Mouse (Mus musculus) MEL (cell line): ENCODE measurements around the gene Zfp981. TPM values are rescaled to one million over a fixed set of nuclear protein-coding genes. Genes with fewer than 3 reads are reported as not detected.

Experiments used
- DNase-seq: peaks from one replicate; pipeline ENCODE4 v3.0.0; 2011; ENCODE audit warnings: low read depth, low spot score
- H3K27ac ChIP-seq: 2 replicates; pipeline ENCODE4 v1.5.1; 2012; ENCODE audit warnings: low read depth, mild to moderate bottlenecking, control low read depth, low read length, moderate library complexity; ENCODE audit not compliant: control insufficient read depth
- H3K27me3 ChIP-seq, 2 experiments: fragments of 150-350 bp in 1 of 2; sonication (generic) in 1 of 2; 2 replicates each; pipeline ENCODE4 v1.6.1; 2012; ENCODE audit warnings: low read length in 2 of 2, mild to moderate bottlenecking in 2 of 2, improper control_type of control experiment in 1 of 2, moderate library complexity in 1 of 2; ENCODE audit not compliant: insufficient read depth in 2 of 2, control insufficient read depth in 1 of 2
- H3K36me3 ChIP-seq, 2 experiments: 2 replicates each; pipeline ENCODE4 v1.6.1; 2012 to 2014; ENCODE audit warnings: low read length in 2 of 2, improper control_type of control experiment in 1 of 2, inconsistent platforms in 1 of 2, mild to moderate bottlenecking in 1 of 2; ENCODE audit not compliant: insufficient read depth in 2 of 2, control insufficient read depth in 1 of 2
- H3K4me1 ChIP-seq, 2 experiments: fragments of 150-350 bp in 1 of 2; sonication (generic) in 1 of 2; 2 replicates each; pipeline ENCODE4 v1.6.1; 2012; ENCODE audit warnings: low read length in 2 of 2, improper control_type of control experiment in 1 of 2, mild to moderate bottlenecking in 1 of 2; ENCODE audit not compliant: insufficient read depth in 2 of 2, control insufficient read depth in 1 of 2
- H3K4me3 ChIP-seq, 2 experiments: fragments of 150-350 bp in 1 of 2; sonication (generic) in 1 of 2; 2 replicates each; pipeline ENCODE4 v1.5.1; 2012; ENCODE audit warnings: low read depth in 2 of 2, low read length in 2 of 2, mild to moderate bottlenecking in 2 of 2, moderate library complexity in 2 of 2, control low read depth in 1 of 2, improper control_type of control experiment in 1 of 2; ENCODE audit not compliant: control insufficient read depth in 1 of 2, insufficient read depth in 1 of 2
- H3K79me2 ChIP-seq: 2 replicates; pipeline ENCODE4 v1.6.1; 2012; ENCODE audit warnings: mild to moderate bottlenecking, low read length, moderate library complexity; ENCODE audit not compliant: control insufficient read depth, poor library complexity, insufficient read depth
- H3K9ac ChIP-seq: 2 replicates; pipeline ENCODE4 v1.6.1; 2012; ENCODE audit warnings: low read depth, mild to moderate bottlenecking, control low read depth, low read length, moderate library complexity; ENCODE audit not compliant: control insufficient read depth, poor library complexity, severe bottlenecking
- H3K9me3 ChIP-seq: fragments of 150-350 bp; sonication (generic); replicated peaks from 2 replicates; pipeline ENCODE4 v1.6.1; 2012; ENCODE audit warnings: mild to moderate bottlenecking, low read length, improper control_type of control experiment, moderate library complexity; ENCODE audit not compliant: insufficient read depth
- CHD2 ChIP-seq: IDR thresholded peaks from 2 replicates; pipeline ENCODE4 v1.6.1; 2011; ENCODE audit warnings: low read length, improper control_type of control experiment
- CTCF ChIP-seq, 3 experiments: IDR thresholded peaks in 2 of 3; conservative IDR thresholded peaks in 1 of 3; 2 replicates each; pipeline ENCODE4 v1.5.1; 2011 to 2012; ENCODE audit warnings: low read length in 3 of 3, low read depth in 2 of 3, mild to moderate bottlenecking in 2 of 3, improper control_type of control experiment in 1 of 3, inconsistent platforms in 1 of 3, mixed read lengths in 1 of 3, moderate library complexity in 1 of 3; ENCODE audit not compliant: control insufficient read depth in 1 of 3, insufficient read depth in 1 of 3, poor library complexity in 1 of 3, severe bottlenecking in 1 of 3
- E2F4 ChIP-seq: IDR thresholded peaks from 2 replicates; pipeline ENCODE4 v1.6.1; 2011; ENCODE audit warnings: low read depth, low read length, improper control_type of control experiment, borderline replicate concordance
- EP300 ChIP-seq, 2 experiments: IDR thresholded peaks; 2 replicates each; pipeline ENCODE4 v1.6.1; 2011; ENCODE audit warnings: improper control_type of control experiment in 2 of 2, low read length in 2 of 2, low read depth in 1 of 2, mild to moderate bottlenecking in 1 of 2
- ETS1 ChIP-seq: IDR thresholded peaks from 2 replicates; pipeline ENCODE4 v1.6.1; 2012; ENCODE audit warnings: low read depth, mild to moderate bottlenecking, inconsistent platforms, low read length, improper control_type of control experiment, moderate library complexity
- GATA1 ChIP-seq: IDR thresholded peaks from 2 replicates; pipeline ENCODE4 v1.6.1; 2011; ENCODE audit warnings: low read depth, low read length, improper control_type of control experiment
- HCFC1 ChIP-seq: IDR thresholded peaks from 2 replicates; pipeline ENCODE4 v1.6.1; 2012; ENCODE audit warnings: low read depth, mild to moderate bottlenecking, inconsistent platforms, low read length, improper control_type of control experiment, moderate library complexity
- JUND ChIP-seq: IDR thresholded peaks from 2 replicates; pipeline ENCODE4 v1.6.1; 2011; ENCODE audit warnings: low read depth, mild to moderate bottlenecking, improper control_type of control experiment, low read length
- KAT2A ChIP-seq: conservative IDR thresholded peaks from 2 replicates; pipeline ENCODE4 v1.6.1; 2012; ENCODE audit warnings: low read depth, low read length, improper control_type of control experiment, inconsistent platforms
- MAX ChIP-seq: IDR thresholded peaks from 2 replicates; pipeline ENCODE4 v1.6.1; 2011; ENCODE audit warnings: low read length, improper control_type of control experiment
- MXI1 ChIP-seq: IDR thresholded peaks from 2 replicates; pipeline ENCODE4 v1.6.1; 2011; ENCODE audit warnings: mild to moderate bottlenecking, low read depth, low read length, improper control_type of control experiment
- MYB ChIP-seq: IDR thresholded peaks from 2 replicates; pipeline ENCODE4 v1.6.1; 2011; ENCODE audit warnings: mild to moderate bottlenecking, low read depth, low read length, improper control_type of control experiment
- MYC ChIP-seq: IDR thresholded peaks from 2 replicates; pipeline ENCODE4 v1.6.1; 2011; ENCODE audit warnings: low read depth, mild to moderate bottlenecking, low read length, improper control_type of control experiment, moderate library complexity
- NRF1 ChIP-seq: IDR thresholded peaks from 2 replicates; pipeline ENCODE4 v1.6.1; 2014; ENCODE audit warnings: low read depth, mild to moderate bottlenecking, inconsistent platforms, low read length, improper control_type of control experiment, moderate library complexity; ENCODE audit not compliant: poor library complexity, insufficient read depth, severe bottlenecking
- POLR2AphosphoS2 ChIP-seq: IDR thresholded peaks from 2 replicates; pipeline ENCODE4 v1.6.1; 2011; ENCODE audit warnings: low read length, improper control_type of control experiment
- POLR2AphosphoS5 ChIP-seq: IDR thresholded peaks from 2 replicates; pipeline ENCODE4 v1.6.1; 2012; ENCODE audit warnings: low read depth, borderline replicate concordance, mild to moderate bottlenecking, inconsistent platforms, low read length, moderate library complexity, mixed read lengths
- TAL1 ChIP-seq: IDR thresholded peaks from 2 replicates; pipeline ENCODE4 v1.6.1; 2012; ENCODE audit warnings: mild to moderate bottlenecking, inconsistent platforms, low read length, moderate library complexity, mixed read lengths
- TCF12 ChIP-seq: IDR thresholded peaks from 2 replicates; pipeline ENCODE4 v1.6.1; 2014; ENCODE audit warnings: low read depth, mild to moderate bottlenecking, inconsistent platforms, low read length, improper control_type of control experiment, moderate library complexity
- UBTF ChIP-seq: IDR thresholded peaks from 2 replicates; pipeline ENCODE4 v1.6.1; 2012; ENCODE audit warnings: low read depth, mild to moderate bottlenecking, inconsistent platforms, low read length, improper control_type of control experiment, moderate library complexity, borderline replicate concordance; ENCODE audit not compliant: insufficient read depth
- USF2 ChIP-seq, 2 experiments: IDR thresholded peaks; 2 replicates each; pipeline ENCODE4 v1.6.1; 2011 to 2012; ENCODE audit warnings: improper control_type of control experiment in 2 of 2, low read length in 2 of 2, borderline replicate concordance in 1 of 2, inconsistent platforms in 1 of 2, low read depth in 1 of 2, mild to moderate bottlenecking in 1 of 2; ENCODE audit not compliant: insufficient read depth in 1 of 2
- ZKSCAN1 ChIP-seq: IDR thresholded peaks from 2 replicates; pipeline ENCODE4 v1.6.1; 2012; ENCODE audit warnings: low read depth, mild to moderate bottlenecking, inconsistent platforms, low read length, improper control_type of control experiment, moderate library complexity
- ZMIZ1 ChIP-seq: IDR thresholded peaks from 2 replicates; pipeline ENCODE4 v1.6.1; 2012; ENCODE audit warnings: low read depth, mild to moderate bottlenecking, inconsistent platforms, low read length, improper control_type of control experiment, moderate library complexity
- polyA plus RNA-seq, 2 experiments: library from polyadenylated mRNA; stranded (reverse) in 1 of 2; unstranded in 1 of 2; fragments of >175 nt in 1 of 2; fragments of >200 nt in 1 of 2; gene quantifications; 2 replicates each; pipeline versions ENCODE4 v1.2.1 to v1.2.4; 2012; ENCODE audit warnings: low replicate concordance in 2 of 2, low read depth in 1 of 2; ENCODE audit not compliant: insufficient read length in 2 of 2, insufficient read depth in 1 of 2, missing spikeins in 1 of 2
- total RNA-seq: library from RNA; depleted of rRNA; stranded (reverse); fragments of 300-350 nt; gene quantifications from 2 replicates; pipeline ENCODE4 v1.2.3, GENCODE M21; 2012

Zfp981 gene
- total and polyA plus RNA-seq, 3 experiments = 0.46 to 2.9 TPM; not detected in 1

DNA sequence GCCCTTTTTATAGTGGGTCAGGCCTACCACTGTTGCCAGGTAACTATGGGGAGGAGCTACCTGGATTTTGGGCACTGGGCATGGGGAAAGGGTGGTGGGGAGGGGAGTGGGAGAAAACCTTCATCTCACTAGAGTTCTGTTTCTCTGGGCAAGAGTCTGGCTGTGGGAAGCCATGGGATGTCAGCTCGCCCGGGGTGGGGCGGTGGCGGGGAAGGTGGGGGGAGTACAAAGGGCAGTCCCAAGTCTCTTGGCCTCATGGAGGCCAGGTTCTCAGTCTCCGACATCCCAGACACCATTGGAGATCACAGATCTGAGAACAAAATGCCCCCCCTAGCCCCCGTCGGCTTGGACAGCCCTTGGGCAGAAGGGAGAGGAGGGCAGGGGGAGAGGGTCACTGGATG, 46.5 kb upstream of the Zfp981 start (continued):
- no peak for TF ChIP-seq ZKSCAN1
- TF ChIP-seq ZMIZ1 = no peak
- no peak for TF ChIP-seq POLR2AphosphoS2
- TF ChIP-seq USF2 (IDR thresholded peaks at IDR 0.05; ENCODE audit: borderline replicate concordance in 1 of 2, insufficient read depth in 1 of 2, low read depth in 1 of 2, low read length in 2 of 2) = no peak
- TF ChIP-seq CHD2 = no peak
- no peak for TF ChIP-seq TAL1

DNA sequence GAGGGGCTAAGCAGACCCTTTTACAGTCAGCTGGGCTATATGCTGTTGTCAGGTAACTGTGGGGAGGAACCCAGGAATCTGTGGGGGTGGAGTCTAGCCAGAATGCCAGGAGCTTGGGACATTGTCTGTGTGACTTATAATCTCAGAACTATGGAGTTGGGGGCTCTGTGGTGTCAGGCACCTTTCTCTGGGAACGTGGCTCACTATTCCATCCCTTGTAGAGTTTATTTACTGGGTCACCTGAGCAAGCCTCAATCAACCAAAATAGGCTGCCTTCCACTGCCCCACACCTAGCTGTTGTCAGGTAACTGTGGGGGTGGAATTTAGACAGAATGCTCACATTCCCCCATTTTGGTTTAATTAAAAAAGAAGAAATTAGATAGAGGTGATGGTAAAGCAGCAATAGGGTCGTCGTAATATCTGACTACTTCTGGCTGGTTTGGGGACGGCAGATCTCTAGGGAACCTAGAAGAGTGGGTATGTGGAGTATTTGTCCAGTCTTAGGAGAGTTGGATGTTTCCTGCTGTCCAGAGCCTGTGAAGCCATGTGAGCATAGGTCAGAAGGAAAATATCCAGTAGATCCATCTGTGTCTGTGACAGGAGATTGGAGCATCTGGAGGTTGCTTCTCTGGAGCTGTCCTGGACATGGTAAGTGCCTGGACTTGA, 45.6 kb upstream of the Zfp981 start:
- TF ChIP-seq JUND (no peak), GATA1 (no peak), ZMIZ1 (no peak), ETS1 (no peak), EP300 (IDR thresholded peaks at IDR 0.05; ENCODE audit: low read depth in 1 of 2, low read length in 2 of 2) (no peak), E2F4 (no peak), CTCF (IDR thresholded peaks at IDR 0.05 in 2 of 3, conservative IDR thresholded peaks at IDR 0.05 in 1 of 3; ENCODE audit: control insufficient read depth in 1 of 3, insufficient read depth in 1 of 3, low read depth in 2 of 3, low read length in 3 of 3, poor library complexity in 1 of 3, severe bottlenecking in 1 of 3) (no peak), MXI1 (no peak), TCF12 (no peak), HCFC1 (no peak), MAX (no peak), UBTF (no peak)
- Histone ChIP-seq H3K9ac (no peak overlapping the region), H3K9me3 (no peaks in the 10 kb centered on the region), H3K79me2 (no peaks in the 10 kb centered on the region), H3K4me3 (no peak overlapping the region), H3K36me3 (no peaks in the 10 kb centered on the region; a peak in 1 of 4 replicates), H3K27ac (no peak overlapping the region), H3K4me1 (no peaks in the 10 kb centered on the region), H3K27me3 (no peaks in the 10 kb centered on the region)
- DNase-seq = no peak

DNA sequence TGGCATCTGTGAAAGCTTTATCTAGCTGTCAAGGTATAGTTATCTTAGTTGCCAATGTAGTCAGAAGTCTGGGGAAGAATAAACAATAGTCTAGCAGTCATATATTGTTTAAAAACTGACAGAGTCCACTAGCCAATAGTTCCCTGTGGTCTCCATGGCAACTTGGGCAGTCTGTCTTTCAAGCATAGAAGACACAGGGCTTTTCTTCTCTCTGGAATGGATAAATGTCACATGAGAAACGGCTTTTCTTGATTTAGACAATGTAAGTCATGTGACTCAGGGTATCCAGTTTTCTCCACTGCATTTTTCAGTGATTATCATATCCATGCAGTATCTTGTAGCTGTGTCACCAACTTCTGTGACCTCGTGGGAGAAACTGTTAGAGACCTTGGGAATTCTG, 44.7 kb upstream of the Zfp981 start:
- Histone ChIP-seq H3K79me2 (no peaks in the 10 kb centered on the region), H3K36me3 (no peaks in the 10 kb centered on the region; a peak in 1 of 4 replicates), H3K27ac (no peak overlapping the region), H3K4me3 (no peak overlapping the region), H3K27me3 (no peaks in the 10 kb centered on the region), H3K9me3 (no peaks in the 10 kb centered on the region), H3K4me1 (no peaks in the 10 kb centered on the region), H3K9ac (no peak overlapping the region)
- DNase-seq = no peak
- TF ChIP-seq JUND (no peak), GATA1 (no peak), CTCF (IDR thresholded peaks at IDR 0.05 in 2 of 3, conservative IDR thresholded peaks at IDR 0.05 in 1 of 3; ENCODE audit: control insufficient read depth in 1 of 3, insufficient read depth in 1 of 3, low read depth in 2 of 3, low read length in 3 of 3, poor library complexity in 1 of 3, severe bottlenecking in 1 of 3) (no peak), MYC (no peak), CHD2 (no peak), MYB (no peak), ZMIZ1 (no peak), POLR2AphosphoS5 (no peak), NRF1 (no peak), KAT2A (no peak)
